Mouse (Mus musculus) ES-E14 (cell line): ENCODE data around the gene Map2k2. TPM values are rescaled to one million over a fixed set of nuclear protein-coding genes. Genes with fewer than 3 reads are reported as not detected.
"Not testable (repeated sequence)": the region's sequence is repeated elsewhere in the genome, so short reads cannot be mapped to it uniquely, and the experiment has no call there.

ENCODE experiments used
- DNase-seq: peaks from one replicate; pipeline ENCODE4 v3.0.0-alpha.2; 2013; ENCODE audit warnings: low read depth, low spot score
- H3K27ac ChIP-seq: 2 replicates; pipeline ENCODE4 v1.5.1; 2012; ENCODE audit warnings: low read depth, mild to moderate bottlenecking, low read length, moderate library complexity, mixed read lengths; ENCODE audit not compliant: poor library complexity, insufficient read depth, severe bottlenecking
- H3K36me3 ChIP-seq: 2 replicates; pipeline ENCODE4 v1.6.1; 2012; ENCODE audit warnings: mild to moderate bottlenecking, low read length, moderate library complexity, mixed read lengths; ENCODE audit not compliant: control insufficient read depth, poor library complexity, insufficient read depth, severe bottlenecking
- H3K4me1 ChIP-seq, 2 experiments: fragments of 150-350 bp in 1 of 2; sonication (generic) in 1 of 2; 2 replicates each; pipeline ENCODE4 v1.6.1; 2012; ENCODE audit warnings: low read length in 2 of 2, mild to moderate bottlenecking in 1 of 2, mixed read lengths in 1 of 2; ENCODE audit not compliant: control insufficient read depth in 2 of 2, insufficient read depth in 2 of 2, poor library complexity in 1 of 2
- H3K4me3 ChIP-seq, 2 experiments: fragments of 150-350 bp in 1 of 2; sonication (generic) in 1 of 2; 2 replicates each; pipeline ENCODE4 v1.5.1; 2012; ENCODE audit warnings: low read length in 2 of 2, low read depth in 1 of 2, mild to moderate bottlenecking in 1 of 2, mixed read lengths in 1 of 2; ENCODE audit not compliant: insufficient read depth in 1 of 2, poor library complexity in 1 of 2, severe bottlenecking in 1 of 2
- H3K9ac ChIP-seq: 2 replicates; pipeline ENCODE4 v1.6.1; 2012; ENCODE audit warnings: low read depth, mild to moderate bottlenecking, low read length, mixed read lengths; ENCODE audit not compliant: poor library complexity, insufficient read depth, severe bottlenecking
- H3K9me3 ChIP-seq: fragments of 150-350 bp; sonication (generic); 2 replicates; pipeline ENCODE4 v1.6.1; 2012; ENCODE audit warnings: low read depth, mild to moderate bottlenecking, low read length; ENCODE audit not compliant: control insufficient read depth, insufficient read depth
- CHD2 ChIP-seq: IDR thresholded peaks from 2 replicates; pipeline ENCODE4 v1.6.1; 2014; ENCODE audit warnings: mild to moderate bottlenecking, low read depth, low read length, inconsistent platforms
- HCFC1 ChIP-seq: IDR thresholded peaks from 2 replicates; pipeline ENCODE4 v1.6.1; 2012; ENCODE audit warnings: low read length, inconsistent platforms, borderline replicate concordance; ENCODE audit not compliant: insufficient read depth
- MAFK ChIP-seq: IDR thresholded peaks from 2 replicates; pipeline ENCODE4 v1.6.1; 2014; ENCODE audit warnings: mild to moderate bottlenecking, low read depth, low read length, inconsistent platforms; ENCODE audit not compliant: insufficient read depth
- ZC3H11A ChIP-seq: IDR thresholded peaks from 2 replicates; pipeline ENCODE4 v1.6.1; 2012; ENCODE audit warnings: low read depth, mild to moderate bottlenecking, inconsistent platforms, low read length, borderline replicate concordance
- ZNF384 ChIP-seq: IDR thresholded peaks from 2 replicates; pipeline ENCODE4 v1.6.1; 2012; ENCODE audit warnings: low read depth, low read length, inconsistent platforms
- in situ Hi-C, 2 experiments: fragments of 600-800 bp; cut with MboI; formaldehyde crosslinking; loops; one replicate each; pipeline ENCODE4 v1.15.1; 2025; ENCODE audit warnings: low sequenced_read_pairs in 2 of 2, inconsistent platforms in 1 of 2; ENCODE audit not compliant: unreplicated experiment in 2 of 2
- total RNA-seq: library from RNA; depleted of rRNA; stranded (reverse); fragments of 300-350 nt; gene quantifications from 2 replicates; pipeline ENCODE4 v1.2.3, GENCODE M21; 2012

The Map2k2 gene
- total RNA-seq, 1 experiment, result 115 TPM

DNA sequence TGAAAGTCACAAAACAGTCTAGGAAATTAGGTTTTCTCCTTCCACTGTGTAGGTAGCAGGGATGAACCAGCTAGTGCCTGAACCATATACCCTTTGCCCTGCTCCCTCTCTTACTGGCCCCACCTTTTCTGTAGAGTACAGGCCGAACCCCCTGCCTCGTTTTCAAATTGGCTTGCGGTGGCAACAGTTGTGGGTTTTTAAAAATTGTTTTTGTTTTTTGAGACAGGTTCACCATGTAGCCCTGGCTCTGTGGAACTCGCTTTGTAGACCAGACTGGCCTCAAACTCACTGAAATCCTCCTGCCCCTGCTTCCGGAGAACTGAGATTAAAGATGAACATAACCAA, 62.3 kb downstream of the Map2k2 start:
- peaks cover 5 to 7% of the 10 kb centered on the region in 2 experiments; a peak in 3 of 4 replicates for H3K4me1 ChIP-seq
- DNase-seq, result no peak
- peak overlapping the region; percentile 46; the same call in 1 of the 2 replicates for H3K9ac ChIP-seq
- peaks cover 7% of the 10 kb centered on the region; the same call in 1 of the 2 replicates for H3K36me3 ChIP-seq
- TF ChIP-seq ZC3H11A (no peak), CHD2 (no peak)
- peak overlapping the region; percentile 37; the same call in 1 of the 2 replicates for H3K27ac ChIP-seq
- peak overlapping the region; percentile 53 to 81 for H3K4me3 ChIP-seq
- no peaks in the 10 kb centered on the region for H3K9me3 ChIP-seq
- in situ Hi-C loops, result no loop called here

- peak; percentile 77 for DNase-seq
- no peak for TF ChIP-seq CHD2
- TF ChIP-seq HCFC1, result no peak
- TF ChIP-seq MAFK, result no peak
- no peak for TF ChIP-seq ZNF384
- TF ChIP-seq ZC3H11A, result no peak
- H3K9ac ChIP-seq, result peak overlapping the region; percentile 57
These were observed 63.0 kb downstream of the Map2k2 start for GRCm38 (mm10) chr10:81168521-81169244.

GRCm38 (mm10) chr10:81169411-81169900, 63.7 kb downstream of the Map2k2 start:
- H3K27ac ChIP-seq, H3K9me3 ChIP-seq, H3K4me1 ChIP-seq, in situ Hi-C loops, DNase-seq, H3K9ac ChIP-seq, H3K36me3 ChIP-seq: not testable (repeated sequence)
- H3K4me3 ChIP-seq, result peak overlapping the region; percentile 13 to 37; a peak in 2 of 4 replicates

More at GRCm38 (mm10) chr10:81168521-81169244, 63.0 kb downstream of the Map2k2 start:
- no peaks in the 10 kb centered on the region for H3K9me3 ChIP-seq
- H3K4me3 ChIP-seq, result peak overlapping the region; percentile 53 to 81
- peaks cover 5 to 7% of the 10 kb centered on the region in 2 experiments; a peak in 3 of 4 replicates for H3K4me1 ChIP-seq
- peak overlapping the region; percentile 37 for H3K27ac ChIP-seq
- peaks cover 3% of the 10 kb centered on the region; the same call in 1 of the 2 replicates for H3K36me3 ChIP-seq
- in situ Hi-C loops, result no loop called here

DNA sequence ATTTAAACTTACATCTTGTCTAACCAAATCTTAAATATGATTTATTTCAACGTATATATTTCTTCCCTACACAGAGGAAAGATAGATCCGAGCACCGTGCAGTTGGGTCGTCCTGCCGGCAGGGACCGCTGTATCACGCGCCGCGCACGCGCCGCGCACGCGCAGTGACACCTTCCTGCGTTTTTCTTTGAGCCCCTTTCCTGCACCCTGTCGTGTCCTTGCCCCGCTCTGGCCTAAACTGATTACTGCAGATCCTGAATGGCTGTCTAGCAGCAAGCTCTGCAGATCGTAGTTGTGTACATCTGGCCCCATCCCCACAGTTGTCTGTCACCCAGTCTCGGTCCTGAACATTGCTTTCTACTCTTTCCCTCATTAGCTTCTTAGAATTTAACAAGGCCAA, 67.4 kb downstream of the Map2k2 start:
- in situ Hi-C loops, result no loop called here
- DNase-seq, result no peak
- H3K4me1 ChIP-seq, result peaks cover 4 to 6% of the 10 kb centered on the region in 2 experiments; a peak in 3 of 4 replicates
- H3K36me3 ChIP-seq, result peaks cover 14% of the 10 kb centered on the region
- H3K9ac ChIP-seq, result peak overlapping the region; percentile 49; the same call in 1 of the 2 replicates
- 0 out of 4 replicates have a peak overlapping the region, but pooled peaks of 1 of the 2 experiments have one; percentile 11 for H3K4me3 ChIP-seq
- no peak for TF ChIP-seq MAFK
- TF ChIP-seq ZC3H11A, result no peak
- TF ChIP-seq CHD2, result no peak
- no peak for TF ChIP-seq HCFC1
- no peak for TF ChIP-seq ZNF384
- H3K9me3 ChIP-seq, result no peaks in the 10 kb centered on the region
- peak overlapping the region; percentile 32; the same call in 1 of the 2 replicates for H3K27ac ChIP-seq
